Mouse (Mus musculus) testis, adult 2 months (tissue): ENCODE data around the gene Ptchd1. TPM values are rescaled to one million over a fixed set of nuclear protein-coding genes. Genes with fewer than 3 reads are reported as not detected.
A peak's percentile ranks its signal among the peaks of the same experiment; 100 is the strongest.

Experiments
- H3K27ac ChIP-seq: fragments of 200-500 bp; 2 replicates; pipeline ENCODE4 v1.5.1; 2012; ENCODE audit warnings: low read depth, low read length; ENCODE audit not compliant: control insufficient read depth, insufficient read depth
- H3K27me3 ChIP-seq: fragments of 200-500 bp; 2 replicates; pipeline ENCODE4 v1.6.1; 2012; ENCODE audit warnings: mild to moderate bottlenecking, low read length, moderate library complexity; ENCODE audit not compliant: control insufficient read depth, insufficient read depth
- H3K36me3 ChIP-seq: fragments of 200-500 bp; 2 replicates; pipeline ENCODE4 v1.6.1; 2012; ENCODE audit warnings: mild to moderate bottlenecking, low read length; ENCODE audit not compliant: control insufficient read depth, insufficient read depth
- H3K4me1 ChIP-seq: fragments of 200-500 bp; 2 replicates; pipeline ENCODE4 v1.6.1; 2012; ENCODE audit warnings: low read length; ENCODE audit not compliant: control insufficient read depth, insufficient read depth
- H3K4me3 ChIP-seq: fragments of 200-500 bp; 2 replicates; pipeline ENCODE4 v1.5.1; 2012; ENCODE audit warnings: low read depth, mild to moderate bottlenecking, low read length, moderate library complexity, mixed read lengths; ENCODE audit not compliant: control insufficient read depth
- CTCF ChIP-seq: fragments of 200-500 bp; IDR thresholded peaks from 2 replicates; pipeline ENCODE4 v1.5.1; 2012; ENCODE audit warnings: low read depth, mild to moderate bottlenecking, inconsistent platforms, low read length, moderate library complexity; ENCODE audit not compliant: control insufficient read depth, insufficient read depth, insufficient replicate concordance
- POLR2A ChIP-seq: fragments of 200-500 bp; IDR thresholded peaks from 2 replicates; pipeline ENCODE4 v1.6.1; 2012; ENCODE audit warnings: low read depth, mild to moderate bottlenecking, inconsistent platforms, low read length, moderate library complexity; ENCODE audit not compliant: control insufficient read depth
- polyA plus RNA-seq: library from polyadenylated mRNA; depleted of rRNA; stranded (reverse); fragments of >200 nt; gene quantifications from 2 replicates; pipeline ENCODE4 v1.2.3, GENCODE M21; 2012; rRNA removed

Ptchd1 gene
- polyA plus RNA-seq: 0.14 and 0.56 TPM in 2 replicates

GRCm38 (mm10) chrX:155623701-155624281 is at the start of gene Ptchd1:
Gene Ptchd1, minus strand, starts transcription at chrX:155623814.
- Histone ChIP-seq H3K4me3 (peak within 1 kb of the TSS; percentile 69), H3K27me3 (no peaks in the 10 kb centered on the region), H3K4me1 (peaks cover 8% of the 10 kb centered on the region; the same call in 1 of the 2 replicates), H3K36me3 (no peaks in the 10 kb centered on the region), H3K27ac (no peak within 1 kb of the TSS)
- TF ChIP-seq POLR2A: no peak
- no peak for TF ChIP-seq CTCF

- TF ChIP-seq POLR2A: no peak
- TF ChIP-seq CTCF: no peak
- Histone ChIP-seq H3K36me3 (no peaks in the 10 kb centered on the region), H3K4me3 (no peak overlapping the region), H3K27ac (no peak overlapping the region), H3K4me1 (no peaks in the 10 kb centered on the region), H3K27me3 (no peaks in the 10 kb centered on the region)
Measured at GRCm38 (mm10) chrX:155657971-155658370, 34.4 kb upstream of the Ptchd1 start.

GRCm38 (mm10) chrX:155645975-155646374 is 22.4 kb upstream of the Ptchd1 start:
- no peaks in the 10 kb centered on the region for H3K27me3 ChIP-seq

GRCm38 (mm10) chrX:155643975-155644374 is 20.4 kb upstream of the Ptchd1 start:
- Histone ChIP-seq H3K4me3 (no peak overlapping the region), H3K36me3 (no peaks in the 10 kb centered on the region), H3K27ac (no peak overlapping the region), H3K27me3 (no peaks in the 10 kb centered on the region), H3K4me1 (no peaks in the 10 kb centered on the region)
- TF ChIP-seq CTCF: no peak
- no peak for TF ChIP-seq POLR2A

More at GRCm38 (mm10) chrX:155645975-155646374, 22.4 kb upstream of the Ptchd1 start:
- H3K4me1 ChIP-seq: no peaks in the 10 kb centered on the region
- no peaks in the 10 kb centered on the region for H3K36me3 ChIP-seq
- H3K4me3 ChIP-seq: no peak overlapping the region
- no peak for TF ChIP-seq CTCF
- no peak for TF ChIP-seq POLR2A
- H3K27ac ChIP-seq: no peak overlapping the region

GRCm38 (mm10) chrX:155625671-155626196 is 2.1 kb upstream of the Ptchd1 start:
- H3K4me3 ChIP-seq: no peak overlapping the region
- no peaks in the 10 kb centered on the region for H3K27me3 ChIP-seq
- H3K27ac ChIP-seq: no peak overlapping the region
- H3K4me1 ChIP-seq: peaks cover 8% of the 10 kb centered on the region; the same call in 1 of the 2 replicates
- TF ChIP-seq POLR2A: no peak
- TF ChIP-seq CTCF: no peak
- H3K36me3 ChIP-seq: no peaks in the 10 kb centered on the region

GRCm38 (mm10) chrX:155624895-155625294 is 1.3 kb upstream of the Ptchd1 start:
- TF ChIP-seq POLR2A: no peak
- TF ChIP-seq CTCF: no peak
- Histone ChIP-seq H3K36me3 (no peaks in the 10 kb centered on the region), H3K27ac (no peak overlapping the region), H3K27me3 (no peaks in the 10 kb centered on the region), H3K4me1 (peaks cover 8% of the 10 kb centered on the region; the same call in 1 of the 2 replicates), H3K4me3 (no peak overlapping the region)

GRCm38 (mm10) chrX:155624341-155624841 is 777 bp upstream of the Ptchd1 start, which contains the start of gene Gm15155:
Gene Gm15155, plus strand, starts transcription at chrX:155624741.
- TF ChIP-seq POLR2A (no peak), CTCF (no peak)
- Histone ChIP-seq H3K4me3 (peak within 1 kb of the TSS; percentile 27), H3K36me3 (no peaks in the 10 kb centered on the region), H3K27me3 (no peaks in the 10 kb centered on the region), H3K4me1 (peaks cover 8% of the 10 kb centered on the region; the same call in 1 of the 2 replicates), H3K27ac (no peak within 1 kb of the TSS)
